Mouse (Mus musculus) B cell, adult 2 months (primary cell): ENCODE results near the gene Rtbdn.
A peak's percentile ranks its signal among the peaks of the same experiment; 100 is the strongest.

ENCODE experiments used
- DNase-seq, 2 experiments: peaks; one replicate each; pipeline ENCODE4 v3.0.0; 2022

Gene Rtbdn

GRCm38 (mm10) chr8:84965731-84966291, 19.0 kb downstream of the Rtbdn start:
- peak; percentile 87 to 90 for DNase-seq

- DNase-seq: no peak
These were observed 19.8 kb downstream of the Rtbdn start for GRCm38 (mm10) chr8:84966603-84967002.

- no peak for DNase-seq
These were observed 20.9 kb downstream of the Rtbdn start for GRCm38 (mm10) chr8:84967532-84968304.

- DNase-seq: no peak
These were observed 21.9 kb downstream of the Rtbdn start for GRCm38 (mm10) chr8:84968650-84969049.

GRCm38 (mm10) chr8:84969241-84970134, 22.7 kb downstream of the Rtbdn start, which contains the start of the genes Gm49661, Prdx2 and Rnaseh2a:
Gm49661 (minus strand) TSS chr8:84969433.
Prdx2 (plus strand) TSS chr8:84969587.
Rnaseh2a (minus strand) TSS chr8:84969767.
- peak; percentile 57 to 63 for DNase-seq

- no peak for DNase-seq
These were observed 23.5 kb downstream of the Rtbdn start for GRCm38 (mm10) chr8:84970135-84970790.

GRCm38 (mm10) chr8:84970913-84971312, 24.1 kb downstream of the Rtbdn start:
- DNase-seq: no peak

GRCm38 (mm10) chr8:84973079-84973478, 26.3 kb downstream of the Rtbdn start:
- DNase-seq: no peak

- peak; percentile 73 to 77 for DNase-seq
These were observed 27.2 kb downstream of the Rtbdn start for GRCm38 (mm10) chr8:84973803-84974542.

- DNase-seq: peak; percentile 29 to 37
These were observed 27.9 kb downstream of the Rtbdn start for GRCm38 (mm10) chr8:84974543-84975142.

GRCm38 (mm10) chr8:84975434-84975833, 28.6 kb downstream of the Rtbdn start:
- peak; percentile 90 to 93 for DNase-seq

GRCm38 (mm10) chr8:84976031-84976762, 29.4 kb downstream of the Rtbdn start:
- peak; percentile 96 to 97 for DNase-seq

GRCm38 (mm10) chr8:84976763-84977434, 30.1 kb downstream of the Rtbdn start:
- peak in 1 of 2 experiments; percentile 57 for DNase-seq

- DNase-seq: peak; percentile 81
These were observed 30.9 kb downstream of the Rtbdn start for GRCm38 (mm10) chr8:84977435-84978247.

- DNase-seq: peak; percentile 95 to 97
These were observed 31.6 kb downstream of the Rtbdn start, which contains the start of gene Junb for GRCm38 (mm10) chr8:84978248-84978940. Junb (minus strand) TSS chr8:84978718.

GRCm38 (mm10) chr8:84979599-84980421, 33.0 kb downstream of the Rtbdn start:
- DNase-seq: peak; percentile 95 to 97

- peak; percentile 59 to 63 for DNase-seq
These were observed 34.0 kb downstream of the Rtbdn start for GRCm38 (mm10) chr8:84980622-84981358.
